Mouse (Mus musculus): ENCODE results near the gene Gpsm3. TPM values are rescaled to one million over a fixed set of nuclear protein-coding genes. Genes with fewer than 3 reads are reported as not detected.
"Not testable (repeated sequence)": the region's sequence is repeated elsewhere in the genome, so short reads cannot be mapped to it uniquely, and the experiment has no call there.

Gene Gpsm3
- polyA plus RNA-seq (2012; rRNA removed): 32.2 and 35.6 TPM in 2 replicates

DNA sequence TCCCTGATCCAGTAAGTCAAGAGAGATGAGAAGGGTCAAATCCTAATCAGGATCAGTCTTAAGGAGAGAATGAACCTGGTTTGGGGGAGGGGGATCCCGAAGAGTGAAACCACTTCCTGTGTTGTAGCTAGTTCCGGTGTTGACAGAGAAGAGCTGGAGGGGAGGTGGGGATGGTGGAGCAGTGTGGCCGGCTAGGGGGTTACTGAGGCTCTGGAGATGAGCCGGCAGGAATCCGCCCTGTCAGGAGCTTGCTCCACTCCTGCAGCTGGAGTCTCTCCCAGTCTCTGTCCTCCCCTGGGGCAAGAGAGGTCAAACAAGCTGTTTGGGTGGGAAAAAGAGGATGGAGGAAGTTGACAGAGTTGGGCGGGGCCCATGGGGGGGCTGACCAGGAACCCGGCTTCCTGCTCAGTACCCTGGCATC lies at the start of gene Gpsm3:
Gene Gpsm3 (plus strand): TSS at position 126 of the 421 bp plus-strand sequence.
- H3K4me1 ChIP-seq (ENCODE audit: control insufficient read depth, insufficient read depth, low read length): peaks cover 19% of the 10 kb centered on the region
- TF ChIP-seq POLR2A (IDR thresholded peaks at IDR 0.05; ENCODE audit: borderline replicate concordance, extremely low read depth, low read depth, low read length) (peak; percentile 73; the same call in 1 of the 2 replicates), CTCF (IDR thresholded peaks at IDR 0.05; ENCODE audit: insufficient read depth, low read length) (no peak)
- WGBS: 10% methylated on average over 7 of the region's 7 CpGs
- H3K4me3 ChIP-seq (replicated peaks; ENCODE audit: extremely low read depth, low read depth, low read length): peak within 1 kb of the TSS; percentile 56
- peak; percentile 46 for DNase-seq

DNA sequence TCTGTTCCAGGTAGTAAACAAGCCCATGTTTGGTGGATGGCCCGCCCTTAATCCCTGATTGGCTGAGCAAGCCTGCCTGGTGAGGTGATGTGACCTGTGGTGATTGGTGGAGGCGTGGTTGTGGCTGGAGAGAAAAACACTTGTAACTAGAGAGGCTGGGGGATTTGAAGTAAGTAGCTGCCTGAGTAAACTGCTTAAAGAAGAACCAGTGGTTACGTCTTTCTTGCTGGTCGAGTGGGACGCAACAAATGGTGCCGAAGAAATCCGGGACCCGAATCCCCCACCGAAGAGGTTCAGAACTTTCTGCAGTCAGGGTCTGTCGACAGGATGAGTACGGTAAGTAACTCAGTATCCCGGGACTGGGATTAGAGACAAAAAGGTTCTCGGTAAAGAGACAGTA lies 46.0 kb upstream of the Gpsm3 start:
- 93% methylated on average over 13 of the region's 13 CpGs for WGBS
- not testable (repeated sequence) for H3K4me3 ChIP-seq (replicated peaks; ENCODE audit: extremely low read depth, low read depth, low read length); H3K4me1 ChIP-seq (ENCODE audit: control insufficient read depth, insufficient read depth, low read length); DNase-seq

DNA sequence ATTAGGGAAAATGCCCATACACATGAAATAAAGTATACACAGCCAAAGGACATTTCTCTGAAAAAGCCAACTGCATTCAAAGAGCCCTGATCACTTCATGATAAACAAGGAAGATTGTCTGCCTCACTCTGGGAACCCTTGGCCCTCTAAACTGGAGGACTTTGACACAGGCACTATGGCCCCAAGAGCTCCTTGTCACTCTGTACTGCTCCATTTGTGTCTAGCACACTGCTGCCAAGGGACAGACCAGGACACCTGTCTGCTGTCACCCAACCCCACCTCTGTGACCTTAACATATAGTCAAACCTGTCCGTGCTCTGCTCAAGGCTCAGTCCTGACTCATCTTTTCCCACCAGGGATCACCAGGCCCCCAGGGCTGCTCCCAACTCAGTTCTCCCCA lies 42.8 kb upstream of the Gpsm3 start:
- Histone ChIP-seq H3K4me3 (replicated peaks; ENCODE audit: extremely low read depth, low read depth, low read length) (no peak overlapping the region), H3K4me1 (ENCODE audit: control insufficient read depth, insufficient read depth, low read length) (no peaks in the 10 kb centered on the region)
- no peak for DNase-seq
- 77% methylated on average over 1 of the region's 1 CpGs for WGBS
- no peak for TF ChIP-seq POLR2A (IDR thresholded peaks at IDR 0.05; ENCODE audit: borderline replicate concordance, extremely low read depth, low read depth, low read length)
- TF ChIP-seq CTCF (IDR thresholded peaks at IDR 0.05; ENCODE audit: insufficient read depth, low read length): no peak

- no peak for DNase-seq
- Histone ChIP-seq H3K4me3 (replicated peaks; ENCODE audit: extremely low read depth, low read depth, low read length) (no peak overlapping the region), H3K4me1 (ENCODE audit: control insufficient read depth, insufficient read depth, low read length) (no peaks in the 10 kb centered on the region)
- 85% methylated on average over 4 of the region's 4 CpGs for WGBS
- TF ChIP-seq POLR2A (IDR thresholded peaks at IDR 0.05; ENCODE audit: borderline replicate concordance, extremely low read depth, low read depth, low read length) (no peak), CTCF (IDR thresholded peaks at IDR 0.05; ENCODE audit: insufficient read depth, low read length) (no peak)
These were observed 42.0 kb upstream of the Gpsm3 start for GRCm38 (mm10) chr17:34547601-34548000.

GRCm38 (mm10) chr17:34549156-34549555 lies 40.5 kb upstream of the Gpsm3 start:
- Histone ChIP-seq H3K4me1 (ENCODE audit: control insufficient read depth, insufficient read depth, low read length) (no peaks in the 10 kb centered on the region), H3K4me3 (replicated peaks; ENCODE audit: extremely low read depth, low read depth, low read length) (no peak overlapping the region)
- no peak for DNase-seq
- TF ChIP-seq CTCF (IDR thresholded peaks at IDR 0.05; ENCODE audit: insufficient read depth, low read length): no peak
- TF ChIP-seq POLR2A (IDR thresholded peaks at IDR 0.05; ENCODE audit: borderline replicate concordance, extremely low read depth, low read depth, low read length): no peak
- 83% methylated on average over 3 of the region's 3 CpGs for WGBS

- 61% methylated on average over 2 of the region's 2 CpGs for WGBS
- TF ChIP-seq CTCF (IDR thresholded peaks at IDR 0.05; ENCODE audit: insufficient read depth, low read length) (no peak), POLR2A (IDR thresholded peaks at IDR 0.05; ENCODE audit: borderline replicate concordance, extremely low read depth, low read depth, low read length) (no peak)
These were observed 39.8 kb upstream of the Gpsm3 start for GRCm38 (mm10) chr17:34549843-34550242.

GRCm38 (mm10) chr17:34555483-34555882 lies 34.1 kb upstream of the Gpsm3 start:
- WGBS: 18% methylated on average over 5 of the region's 5 CpGs
- TF ChIP-seq POLR2A (IDR thresholded peaks at IDR 0.05; ENCODE audit: borderline replicate concordance, extremely low read depth, low read depth, low read length) (no peak), CTCF (IDR thresholded peaks at IDR 0.05; ENCODE audit: insufficient read depth, low read length) (peak; percentile 95)
- DNase-seq: peak; percentile 81

More at GRCm38 (mm10) chr17:34549843-34550242, 39.8 kb upstream of the Gpsm3 start:
- H3K4me3 ChIP-seq (replicated peaks; ENCODE audit: extremely low read depth, low read depth, low read length): no peak overlapping the region
- DNase-seq: no peak
- H3K4me1 ChIP-seq (ENCODE audit: control insufficient read depth, insufficient read depth, low read length): no peaks in the 10 kb centered on the region

DNA sequence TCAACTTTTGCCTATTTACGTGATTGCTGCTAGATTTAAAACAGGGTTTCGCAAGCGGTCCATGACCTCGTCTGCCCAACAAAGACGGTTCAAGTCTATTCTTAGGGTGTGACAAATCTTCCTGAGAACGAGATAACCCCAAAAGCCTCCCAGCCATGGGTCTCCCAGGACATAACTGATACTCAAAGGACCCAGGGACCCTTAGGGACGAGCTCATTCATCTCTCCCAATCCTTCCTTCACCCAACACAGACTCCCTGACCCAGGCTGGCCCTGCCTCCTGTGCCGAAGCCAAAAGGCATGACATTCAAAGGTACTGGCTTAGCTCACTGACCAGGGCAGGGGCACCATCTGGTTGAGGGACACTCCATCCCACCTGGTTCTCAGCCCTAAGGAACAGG lies 33.2 kb upstream of the Gpsm3 start:
- no peak for DNase-seq
- Histone ChIP-seq H3K4me3 (replicated peaks; ENCODE audit: extremely low read depth, low read depth, low read length) (no peak overlapping the region), H3K4me1 (ENCODE audit: control insufficient read depth, insufficient read depth, low read length) (peaks cover 6% of the 10 kb centered on the region)
- TF ChIP-seq CTCF (IDR thresholded peaks at IDR 0.05; ENCODE audit: insufficient read depth, low read length) (no peak), POLR2A (IDR thresholded peaks at IDR 0.05; ENCODE audit: borderline replicate concordance, extremely low read depth, low read depth, low read length) (no peak)
- 76% methylated on average over 8 of the region's 8 CpGs for WGBS

More at GRCm38 (mm10) chr17:34555483-34555882, 34.1 kb upstream of the Gpsm3 start:
- peaks cover 3% of the 10 kb centered on the region; the same call in 1 of the 2 replicates for H3K4me1 ChIP-seq (ENCODE audit: control insufficient read depth, insufficient read depth, low read length)
- H3K4me3 ChIP-seq (replicated peaks; ENCODE audit: extremely low read depth, low read depth, low read length): no peak overlapping the region

DNA sequence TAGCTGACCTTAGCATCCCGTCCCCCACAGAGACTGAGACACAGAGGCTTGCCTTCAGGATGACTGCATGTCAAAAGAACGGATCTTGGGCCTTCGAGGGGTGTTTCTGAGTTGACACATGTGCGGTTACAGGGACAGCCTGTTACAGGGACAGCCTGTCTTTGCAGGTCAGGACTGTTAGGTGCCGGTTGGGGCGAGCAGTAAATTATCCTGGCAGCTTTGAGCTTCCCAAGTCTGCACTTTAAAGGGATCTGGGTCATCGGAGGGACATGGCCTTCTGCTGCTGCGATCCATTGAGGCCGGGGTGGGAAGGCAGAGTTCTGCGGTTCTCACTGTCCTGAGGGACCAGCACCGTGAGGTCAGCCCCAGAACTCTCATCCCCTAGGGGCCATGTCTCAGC lies 32.2 kb upstream of the Gpsm3 start:
- no peak overlapping the region for H3K4me3 ChIP-seq (replicated peaks; ENCODE audit: extremely low read depth, low read depth, low read length)
- H3K4me1 ChIP-seq (ENCODE audit: control insufficient read depth, insufficient read depth, low read length): peaks cover 9% of the 10 kb centered on the region
- WGBS: 78% methylated on average over 11 of the region's 11 CpGs
- no peak for DNase-seq
- TF ChIP-seq POLR2A (IDR thresholded peaks at IDR 0.05; ENCODE audit: borderline replicate concordance, extremely low read depth, low read depth, low read length) (no peak), CTCF (IDR thresholded peaks at IDR 0.05; ENCODE audit: insufficient read depth, low read length) (no peak)

DNA sequence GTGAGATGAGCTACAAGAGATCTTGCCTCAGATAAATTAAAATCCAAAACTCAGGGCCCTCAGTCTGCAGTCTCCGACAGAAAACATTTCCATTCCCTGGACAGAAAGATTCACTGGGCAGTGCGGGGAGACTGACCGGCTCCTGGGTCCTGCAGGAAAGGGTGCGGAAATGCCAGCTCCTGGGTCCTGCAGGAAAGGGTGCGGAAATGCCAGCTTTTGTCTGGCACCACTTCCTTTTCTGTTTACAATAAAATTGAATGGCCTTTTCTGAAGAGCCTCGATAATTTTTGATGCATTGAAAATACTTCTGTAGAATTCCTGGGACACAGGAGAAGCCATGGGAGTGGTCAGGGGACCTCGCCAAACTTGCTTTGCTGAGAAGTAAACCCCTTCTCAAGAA lies 30.5 kb upstream of the Gpsm3 start:
- no peak overlapping the region for H3K4me3 ChIP-seq (replicated peaks; ENCODE audit: extremely low read depth, low read depth, low read length)
- DNase-seq: no peak
- TF ChIP-seq CTCF (IDR thresholded peaks at IDR 0.05; ENCODE audit: insufficient read depth, low read length) (no peak), POLR2A (IDR thresholded peaks at IDR 0.05; ENCODE audit: borderline replicate concordance, extremely low read depth, low read depth, low read length) (no peak)
- 48% methylated on average over 7 of the region's 7 CpGs for WGBS
- peaks cover 12% of the 10 kb centered on the region for H3K4me1 ChIP-seq (ENCODE audit: control insufficient read depth, insufficient read depth, low read length)

Measured in lung, adult 2 months (tissue).